Mouse (Mus musculus): ENCODE measurements around the gene Smoc2.

DNA sequence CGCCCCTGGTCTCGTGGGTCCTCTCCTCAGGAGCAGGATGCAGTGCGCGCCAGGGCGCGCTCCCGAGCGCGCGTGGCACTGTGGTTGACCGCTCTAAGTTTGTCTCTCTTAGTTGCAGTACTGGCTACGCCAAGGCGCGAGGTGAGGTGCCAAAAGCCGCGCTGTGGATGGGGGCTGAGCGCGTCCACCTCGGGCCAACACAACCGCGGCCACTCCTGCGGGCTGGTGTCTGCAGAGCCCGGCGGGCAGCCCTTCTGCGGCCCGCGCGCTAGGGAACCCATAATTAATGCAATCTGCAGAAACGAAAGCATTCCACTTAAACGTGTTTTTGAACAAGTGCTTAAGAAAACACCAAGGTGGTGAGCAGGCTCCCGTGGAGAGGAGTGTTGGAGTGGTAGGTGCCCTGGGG is 1.1 kb downstream of the Smoc2 start:
- TF ChIP-seq CTCF (IDR thresholded peaks at IDR 0.05; ENCODE audit: borderline replicate concordance, extremely low read depth, insufficient read depth, insufficient read length) (no peak), POLR2A (IDR thresholded peaks at IDR 0.05; ENCODE audit: borderline replicate concordance, extremely low read depth, insufficient read depth, insufficient read length, poor library complexity, severe bottlenecking) (no peak)
